Mouse (Mus musculus) forebrain, embryonic 14.5 days (tissue): ENCODE measurements around the gene Pbx2. TPM values are rescaled to one million over a fixed set of nuclear protein-coding genes. Genes with fewer than 3 reads are reported as not detected.
A peak's percentile ranks its signal among the peaks of the same experiment; 100 is the strongest.

ENCODE experiments used
- ATAC-seq: fragments of 200-750 bp; cut with Nextera tagmentation; 2 replicates; pipeline ENCODE4 v1.8.0; 2017; ENCODE audit warnings: mild to moderate bottlenecking, moderate library complexity
- DNase-seq: peaks from one replicate; pipeline ENCODE4 v3.0.0-alpha.2; 2015; ENCODE audit warnings: low spot score
- H3K27ac ChIP-seq: fragments of 300-500 bp; sonication (generic); 2 replicates; pipeline ENCODE4 v1.5.1; 2014; ENCODE audit warnings: low read depth, mild to moderate bottlenecking, control low read depth, low read length, moderate library complexity
- H3K27me3 ChIP-seq: fragments of 300-500 bp; sonication (generic); replicated peaks from 2 replicates; pipeline ENCODE4 v1.6.1; 2014; ENCODE audit warnings: low read length, control low read depth, mixed read lengths; ENCODE audit not compliant: control insufficient read depth, insufficient read depth
- H3K36me3 ChIP-seq: fragments of 300-500 bp; sonication (generic); 2 replicates; pipeline ENCODE4 v1.6.1; 2014; ENCODE audit warnings: low read length, control low read depth; ENCODE audit not compliant: control insufficient read depth, insufficient read depth
- H3K4me1 ChIP-seq: fragments of 300-500 bp; sonication (generic); 2 replicates; pipeline ENCODE4 v1.6.1; 2014; ENCODE audit warnings: antibody characterized with exemption, low read length, control low read depth; ENCODE audit not compliant: control insufficient read depth, insufficient read depth
- H3K4me2 ChIP-seq: fragments of 300-500 bp; sonication (generic); 2 replicates; pipeline ENCODE4 v1.6.1; 2014; ENCODE audit warnings: mild to moderate bottlenecking, control low read depth, low read length
- H3K4me3 ChIP-seq: fragments of 300-500 bp; sonication (generic); 2 replicates; pipeline ENCODE4 v1.5.1; 2014; ENCODE audit warnings: low read depth, low read length, control low read depth
- H3K9ac ChIP-seq: fragments of 300-500 bp; sonication (generic); 2 replicates; pipeline ENCODE4 v1.6.1; 2014; ENCODE audit warnings: mild to moderate bottlenecking, low read length, control low read depth, moderate library complexity
- H3K9me3 ChIP-seq: fragments of 300-500 bp; sonication (generic); replicated peaks from 2 replicates; pipeline ENCODE4 v1.6.1; 2016; ENCODE audit warnings: low read length, control low read depth, mixed read lengths; ENCODE audit not compliant: control insufficient read depth
- WGBS: fragments of 180-500 bp; shearing (Covaris S2); extraction: QIAGEN DNeasy Blood & Tissue Kit; methylation state at CpG from one replicate; pipeline ENCODE4 v1.1.7; 2014; 5-methylcytosine and 5-hydroxymethylcytosine counted together
- polyA plus RNA-seq: library from polyadenylated mRNA; unstranded; fragments of >200 nt; fragmentation: Nextera tagmentation; extraction: Ambion mirVana; gene quantifications from 2 replicates; pipeline ENCODE4 v1.2.1, GENCODE M21; 2014

Pbx2 gene
- polyA plus RNA-seq, 1 experiment from 2014 or later = 9.6 TPM

DNA sequence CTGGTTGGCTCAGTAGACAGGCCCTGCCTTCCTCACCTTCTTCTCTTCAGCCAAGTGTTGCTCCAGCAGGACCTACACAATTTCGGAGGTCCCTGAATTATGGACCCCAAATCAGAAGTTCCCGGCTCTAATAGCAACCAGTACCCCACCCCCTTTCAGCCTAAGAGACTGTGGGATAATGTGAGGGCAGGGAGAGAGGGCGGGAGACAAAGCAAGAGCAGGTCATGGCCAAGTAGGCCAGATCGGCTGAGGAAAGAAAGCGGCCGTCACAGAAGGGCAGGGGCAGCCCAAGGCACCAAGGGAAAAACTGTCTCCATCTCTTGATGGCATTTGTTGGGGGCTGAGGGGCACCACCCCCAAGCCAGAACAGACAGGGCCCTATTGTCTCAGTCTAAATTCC is 24.8 kb downstream of the Pbx2 start, which contains the start of gene Egfl8:
Gene Egfl8, minus strand, starts transcription at position 101 of the 400 bp plus-strand sequence.
- Histone ChIP-seq H3K27ac (no peak within 1 kb of the TSS; the same call in 1 of the 2 replicates), H3K36me3 (peaks cover 73% of the 10 kb centered on the region), H3K9ac (no peak within 1 kb of the TSS), H3K4me2 (no peak within 1 kb of the TSS), H3K27me3 (no peaks in the 10 kb centered on the region), H3K4me3 (no peak within 1 kb of the TSS), H3K9me3 (no peaks in the 10 kb centered on the region), H3K4me1 (no peaks in the 10 kb centered on the region)
- DNase-seq = no peak
- no peak for ATAC-seq
- WGBS = 74% methylated on average over 6 of the region's 6 CpGs

DNA sequence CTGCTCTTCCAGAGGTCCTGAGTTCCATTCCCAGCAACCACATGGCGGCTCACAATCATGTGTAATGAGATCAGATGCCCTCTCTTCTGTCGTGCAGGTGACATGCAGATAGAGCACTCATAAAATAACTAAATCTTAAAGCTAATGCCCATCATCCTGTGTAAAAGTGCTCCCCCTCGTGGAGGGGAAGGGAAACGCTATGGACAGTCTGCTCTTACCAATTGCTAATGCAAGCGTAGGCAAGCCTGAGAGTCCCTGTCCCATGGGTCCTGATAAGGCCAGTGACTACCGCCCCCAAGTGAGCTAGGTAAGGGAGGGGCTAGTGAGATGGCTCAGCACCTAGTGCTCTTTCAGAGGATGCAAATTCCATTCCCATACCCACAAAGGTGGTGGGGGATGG is 27.9 kb downstream of the Pbx2 start:
- Histone ChIP-seq H3K4me2 (no peak overlapping the region), H3K4me3 (no peak overlapping the region), H3K4me1 (no peaks in the 10 kb centered on the region), H3K9ac (no peak overlapping the region), H3K27me3 (no peaks in the 10 kb centered on the region), H3K36me3 (peaks cover 68% of the 10 kb centered on the region), H3K9me3 (no peaks in the 10 kb centered on the region), H3K27ac (no peak overlapping the region)
- 10% methylated on average over 6 of the region's 6 CpGs for WGBS
- DNase-seq = peak; percentile 68
- no peak for ATAC-seq

DNA sequence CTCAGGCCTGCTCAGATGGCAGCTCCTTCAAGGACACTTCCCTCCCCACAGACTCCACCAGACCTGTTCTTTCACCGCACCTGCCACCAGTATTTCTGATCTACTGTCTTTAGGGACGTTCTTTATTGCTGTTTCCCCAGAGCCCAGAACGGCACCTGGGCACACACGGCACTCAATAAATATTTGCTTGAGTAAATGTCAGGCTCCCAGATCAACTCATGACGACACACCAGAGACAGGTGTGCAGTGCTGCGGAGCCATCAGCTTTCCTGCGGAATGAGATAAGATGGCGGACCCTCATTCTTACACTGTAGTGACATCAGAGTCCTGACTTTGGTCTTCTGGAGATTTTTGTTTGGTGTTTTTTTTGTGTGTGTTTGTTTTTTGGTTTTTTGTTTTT is 29.9 kb downstream of the Pbx2 start:
- no peak overlapping the region for H3K27ac ChIP-seq
- 93% methylated on average over 8 of the region's 8 CpGs for WGBS
- H3K4me1 ChIP-seq = no peaks in the 10 kb centered on the region
- H3K4me2 ChIP-seq = no peak overlapping the region
- H3K9ac ChIP-seq = no peak overlapping the region
- no peak for DNase-seq
- peaks cover 56% of the 10 kb centered on the region for H3K36me3 ChIP-seq
- H3K4me3 ChIP-seq = no peak overlapping the region
- no peaks in the 10 kb centered on the region for H3K9me3 ChIP-seq
- H3K27me3 ChIP-seq = no peaks in the 10 kb centered on the region
- ATAC-seq = no peak

DNA sequence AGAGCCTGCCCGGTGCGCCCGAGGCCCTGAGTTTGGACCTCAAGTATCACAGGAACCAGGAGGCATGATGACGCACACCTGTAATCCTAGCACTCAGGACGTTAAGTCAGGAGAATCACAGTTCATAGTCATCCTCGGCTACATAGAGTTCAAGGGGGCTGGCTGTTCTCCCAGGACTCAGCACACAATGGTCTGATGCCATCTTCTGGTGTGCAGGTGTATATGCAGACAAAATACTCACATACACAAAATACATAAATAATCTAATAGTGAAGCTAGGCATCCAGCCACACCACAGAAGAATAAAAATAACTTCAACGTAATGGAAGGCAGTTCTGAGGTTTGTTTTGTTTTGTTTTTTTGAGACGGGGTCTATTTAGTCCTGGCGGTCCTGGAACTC is 32.1 kb downstream of the Pbx2 start:
- no peaks in the 10 kb centered on the region for H3K9me3 ChIP-seq
- H3K9ac ChIP-seq = no peak overlapping the region
- peaks cover 41% of the 10 kb centered on the region for H3K36me3 ChIP-seq
- H3K27ac ChIP-seq = no peak overlapping the region
- ATAC-seq = no peak
- no peak overlapping the region for H3K4me2 ChIP-seq
- 86% methylated on average over 9 of the region's 9 CpGs for WGBS
- no peaks in the 10 kb centered on the region for H3K27me3 ChIP-seq
- H3K4me1 ChIP-seq = peaks cover 10% of the 10 kb centered on the region
- H3K4me3 ChIP-seq = no peak overlapping the region
- no peak for DNase-seq

DNA sequence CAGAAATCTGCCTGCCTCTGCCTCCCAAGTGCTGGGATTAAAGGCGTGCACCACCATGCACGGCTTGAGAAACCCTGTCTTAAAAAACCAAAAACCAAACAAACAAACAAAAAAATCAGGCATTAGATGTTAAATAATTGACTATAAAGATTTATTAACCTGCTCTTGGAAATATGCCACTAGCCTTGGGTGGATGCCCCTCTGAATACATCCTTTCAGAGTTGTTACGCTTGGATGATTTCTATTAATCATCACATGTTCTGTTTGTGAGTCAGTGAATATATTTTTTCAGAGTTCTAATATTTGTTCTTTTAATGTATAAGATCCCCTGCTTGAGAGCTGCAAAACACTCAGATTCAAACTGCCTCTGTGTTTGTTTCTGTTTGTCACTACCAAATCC is 33.9 kb downstream of the Pbx2 start:
- no peak for DNase-seq
- no peak for ATAC-seq
- no peak overlapping the region for H3K9ac ChIP-seq
- no peak overlapping the region for H3K4me2 ChIP-seq
- peaks cover 39% of the 10 kb centered on the region for H3K36me3 ChIP-seq
- peaks cover 28% of the 10 kb centered on the region for H3K4me1 ChIP-seq
- H3K4me3 ChIP-seq = no peak overlapping the region
- WGBS = 98% methylated on average over 3 of the region's 3 CpGs
- H3K27ac ChIP-seq = no peak overlapping the region
- no peaks in the 10 kb centered on the region for H3K9me3 ChIP-seq
- peaks cover under 1% of the 10 kb centered on the region; the same call in 1 of the 2 replicates for H3K27me3 ChIP-seq

DNA sequence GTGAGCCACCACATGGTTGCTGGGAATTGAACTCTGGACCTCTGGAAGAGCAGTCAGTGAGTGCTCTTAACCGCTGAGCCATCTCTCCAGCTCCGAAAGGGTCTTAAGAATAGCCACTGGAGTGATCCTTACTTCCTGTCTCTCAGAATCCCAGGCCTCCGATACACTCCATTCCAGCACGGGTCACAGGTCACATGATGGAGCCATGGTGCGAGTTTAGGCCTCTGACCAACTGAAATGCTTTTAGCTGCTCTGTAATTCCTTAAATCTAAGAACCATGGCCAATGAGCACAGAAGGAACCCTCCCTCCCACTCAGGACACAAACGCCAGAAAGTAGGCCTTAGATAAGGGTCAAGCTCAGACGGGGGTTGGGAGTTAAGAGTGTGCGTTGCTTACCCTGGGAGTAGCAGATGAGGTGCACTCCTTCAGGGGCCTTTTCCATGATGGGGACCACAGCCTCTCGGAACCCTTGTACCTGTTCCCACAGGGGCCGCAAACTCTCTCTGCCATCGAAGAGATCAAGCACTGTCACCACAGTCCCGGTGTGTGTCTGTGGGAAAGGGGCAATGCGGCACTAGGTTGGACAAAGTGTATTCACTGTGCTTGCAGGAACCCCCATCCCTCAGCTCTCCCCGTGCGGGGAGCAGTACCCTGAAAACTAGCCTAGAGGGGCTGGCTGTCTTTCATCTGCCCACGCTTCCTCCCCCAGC is 35.2 kb downstream of the Pbx2 start:
- no peak for DNase-seq
- H3K4me3 ChIP-seq = peak overlapping the region; percentile 71
- no peaks in the 10 kb centered on the region for H3K9me3 ChIP-seq
- peak overlapping the region; percentile 76 for H3K9ac ChIP-seq
- peak overlapping the region; percentile 91; the same call in 1 of the 2 replicates for H3K27ac ChIP-seq
- WGBS = 53% methylated on average over 16 of the region's 16 CpGs
- H3K36me3 ChIP-seq = peaks cover 31% of the 10 kb centered on the region
- H3K4me1 ChIP-seq = peaks cover 30% of the 10 kb centered on the region
- peaks cover 10% of the 10 kb centered on the region for H3K27me3 ChIP-seq
- peak overlapping the region; percentile 87 for H3K4me2 ChIP-seq
- no peak for ATAC-seq

DNA sequence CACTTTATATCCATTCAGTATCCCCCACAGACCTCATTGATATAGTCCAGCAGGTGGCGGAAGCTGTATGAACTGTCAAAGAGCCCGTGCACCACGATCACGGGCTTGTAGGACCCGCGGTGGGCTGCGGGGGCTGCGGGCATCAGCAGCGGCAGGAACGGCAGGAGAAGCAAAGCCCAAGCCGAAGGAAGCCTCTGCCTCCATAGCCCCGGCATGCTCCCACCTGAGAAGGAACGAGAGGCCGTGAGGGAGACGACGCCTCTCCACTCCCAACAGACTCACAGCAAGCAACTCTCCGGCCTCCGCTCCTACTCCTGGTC is 35.7 kb downstream of the Pbx2 start:
- DNase-seq = peak; percentile 77
- peak overlapping the region; percentile 76 for H3K9ac ChIP-seq
- H3K27me3 ChIP-seq = peaks cover 16% of the 10 kb centered on the region
- under 1% methylated on average over 18 of the region's 18 CpGs for WGBS
- H3K4me1 ChIP-seq = peaks cover 34% of the 10 kb centered on the region
- H3K4me2 ChIP-seq = peak overlapping the region; percentile 87
- ATAC-seq = peak; percentile 30
- no peaks in the 10 kb centered on the region for H3K9me3 ChIP-seq
- H3K27ac ChIP-seq = peak overlapping the region; percentile 91
- H3K36me3 ChIP-seq = peaks cover 27% of the 10 kb centered on the region
- peak overlapping the region; percentile 71 for H3K4me3 ChIP-seq

DNA sequence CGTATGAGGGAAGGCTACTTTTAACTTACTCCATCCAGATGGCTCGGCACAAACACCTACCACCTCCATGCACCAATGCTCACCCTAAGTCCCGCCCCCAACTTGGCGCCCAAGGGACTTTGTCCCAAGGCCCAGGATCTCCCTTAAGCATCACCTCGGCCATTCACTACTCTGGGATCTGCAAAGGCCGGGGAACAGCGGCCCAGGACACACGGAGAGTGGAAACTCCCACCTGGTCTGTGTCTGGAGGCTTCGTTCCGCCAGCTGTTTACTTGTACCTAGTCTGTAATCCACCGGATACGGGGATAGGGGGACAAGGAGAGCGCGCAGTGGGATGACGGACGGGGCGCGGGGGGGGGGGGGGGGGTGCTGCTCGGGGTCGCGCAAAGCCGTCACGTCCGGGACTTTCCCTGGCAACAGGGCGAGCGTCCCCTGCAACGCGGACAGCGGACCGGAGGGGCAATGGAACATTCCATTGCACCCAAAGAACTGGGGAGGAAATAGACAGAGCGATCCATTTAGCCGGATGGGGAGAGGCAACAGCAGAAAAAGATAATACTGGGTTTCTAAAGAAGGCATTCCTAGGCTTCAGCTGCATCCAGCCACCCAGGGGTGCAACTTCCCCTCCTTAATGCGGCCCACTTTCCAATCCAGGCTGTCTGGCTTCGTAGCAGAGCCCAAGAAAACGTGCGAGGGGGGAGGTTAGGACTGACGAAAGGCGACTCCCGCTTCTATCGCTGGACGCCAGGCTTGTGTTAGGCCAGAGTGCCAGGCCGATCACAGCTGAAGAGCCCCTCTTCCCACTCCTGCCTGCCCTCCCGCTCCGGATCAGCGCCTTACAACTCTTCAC is 36.3 kb downstream of the Pbx2 start:
- Histone ChIP-seq H3K9ac (peak overlapping the region; percentile 76), H3K27me3 (peaks cover 17% of the 10 kb centered on the region), H3K36me3 (peaks cover 22% of the 10 kb centered on the region), H3K4me3 (peak overlapping the region; percentile 71), H3K27ac (peak overlapping the region; percentile 91), H3K4me1 (peaks cover 39% of the 10 kb centered on the region), H3K4me2 (peak overlapping the region; percentile 87), H3K9me3 (no peaks in the 10 kb centered on the region)
- DNase-seq (peak; percentile 94), ATAC-seq (peak; percentile 76)
- 0% methylated on average over 42 of the region's 45 CpGs for WGBS
